In the genomic region with DNA sequence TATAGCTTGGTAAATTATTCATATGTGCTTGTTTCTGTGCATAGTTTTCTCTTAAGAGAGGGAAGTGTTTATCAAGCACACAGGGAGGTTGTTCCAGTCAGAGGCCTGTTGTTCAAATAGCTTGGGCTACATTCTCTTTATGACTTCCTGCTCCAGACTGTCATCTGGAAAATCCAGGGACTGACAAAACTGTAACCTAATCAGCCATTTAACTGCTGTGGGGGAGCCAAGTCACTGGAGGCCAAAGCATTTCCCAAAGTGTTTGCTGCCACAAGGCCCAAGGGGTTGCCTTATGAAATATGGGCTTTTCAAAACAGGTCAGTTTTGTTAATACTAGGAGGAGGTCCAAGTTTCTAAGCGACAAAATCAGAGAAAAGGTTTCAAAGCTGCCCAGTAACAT, we compare ENCODE assay signal across 22 mouse cellular contexts.
A peak's percentile ranks its signal among the peaks of the same experiment; 100 is the strongest.
DNase-seq lines count a peak whose midpoint lies in the region; ATAC-seq lines count a peak whose summit lies in the region.
"Had no signal": no experiment of that assay in that cellular context is flagged by ENCODE, and none has a peak within 500 bp of the region (broad histone marks: within the 10 kb centered on the region; RNA-seq: fewer than 3 reads in every experiment).

No protein-coding gene starts in this region.

- H3K27ac ChIP-seq in kidney, embryonic 14.5 days (ENCODE audit: low read depth, low read length): no peak overlapping the region
- H3K27ac ChIP-seq: embryonic facial prominence, embryonic 15.5 days; forebrain, embryonic 15.5 days; heart, embryonic 15.5 days; hindbrain, embryonic 15.5 days; intestine, embryonic 15.5 days; midbrain, embryonic 13.5 days; neural tube, embryonic 12.5 days had no signal

- H3K36me3 ChIP-seq in kidney, embryonic 14.5 days (ENCODE audit: control insufficient read depth, insufficient read depth, low read length): no peaks in the 10 kb centered on the region
- H3K36me3 ChIP-seq: embryonic facial prominence, embryonic 15.5 days; forebrain, embryonic 15.5 days; heart, embryonic 15.5 days; hindbrain, embryonic 15.5 days; intestine, embryonic 15.5 days; midbrain, embryonic 13.5 days; neural tube, embryonic 12.5 days had no signal

- H3K9me3 ChIP-seq in kidney, embryonic 14.5 days (ENCODE audit: control insufficient read depth, low read length): no peaks in the 10 kb centered on the region
- H3K9me3 ChIP-seq: embryonic facial prominence, embryonic 15.5 days; forebrain, embryonic 15.5 days; heart, embryonic 15.5 days; hindbrain, embryonic 15.5 days; intestine, embryonic 15.5 days; midbrain, embryonic 13.5 days; neural tube, embryonic 12.5 days had no signal

- H3K4me2 ChIP-seq in kidney, embryonic 14.5 days (replicated peaks; ENCODE audit: low read depth, low read length): no peak overlapping the region
- H3K4me2 ChIP-seq: embryonic facial prominence, embryonic 15.5 days; forebrain, embryonic 15.5 days; heart, embryonic 15.5 days; hindbrain, embryonic 15.5 days; intestine, embryonic 15.5 days; liver, embryonic 11.5 days; midbrain, embryonic 13.5 days; neural tube, embryonic 12.5 days had no signal

- DNase-seq in adrenal gland, postnatal 14 days: peak; percentile 8
- no peak for DNase-seq in adrenal gland, adult 8-10 months
- DNase-seq in adipocyte (ENCODE audit: low spot score): peak; percentile 69
- DNase-seq in kidney, postnatal 36 days: peak; percentile 1 to 11
- no peak for DNase-seq in heart, postnatal 4 days
- DNase-seq: cerebellum, adult 9-10 months; heart, postnatal 36 days; lung, adult 18-20 months; retina, postnatal 1 day; right cerebral cortex, postnatal 25 days; spleen, adult 18-20 months had no signal

- no peak overlapping the region for H3K9ac ChIP-seq in kidney, embryonic 14.5 days (ENCODE audit: low read depth, low read length)
- H3K9ac ChIP-seq: embryonic facial prominence, embryonic 15.5 days; forebrain, embryonic 15.5 days; heart, embryonic 15.5 days; hindbrain, embryonic 15.5 days; intestine, embryonic 15.5 days; midbrain, embryonic 13.5 days; neural tube, embryonic 12.5 days had no signal

- no peaks in the 10 kb centered on the region for H3K4me1 ChIP-seq in kidney, embryonic 14.5 days (ENCODE audit: control insufficient read depth, insufficient read depth, low read length)
- H3K4me1 ChIP-seq: embryonic facial prominence, embryonic 15.5 days; forebrain, embryonic 15.5 days; heart, embryonic 15.5 days; hindbrain, embryonic 15.5 days; intestine, embryonic 15.5 days; midbrain, embryonic 13.5 days; neural tube, embryonic 12.5 days had no signal

- 23% methylated on average over 1 of the region's 1 CpGs for WGBS in kidney, embryonic 14.5 days

- H3K4me3 ChIP-seq in kidney, embryonic 14.5 days (ENCODE audit: low read length): no peak overlapping the region
- H3K4me3 ChIP-seq: embryonic facial prominence, embryonic 15.5 days; forebrain, embryonic 15.5 days; heart, embryonic 15.5 days; hindbrain, embryonic 15.5 days; intestine, embryonic 15.5 days; midbrain, embryonic 13.5 days; neural tube, embryonic 12.5 days had no signal

- H3K27me3 ChIP-seq in kidney, embryonic 14.5 days (ENCODE audit: control insufficient read depth, insufficient read depth, low read length): no peaks in the 10 kb centered on the region
- H3K27me3 ChIP-seq: embryonic facial prominence, embryonic 15.5 days; forebrain, embryonic 15.5 days; heart, embryonic 15.5 days; hindbrain, embryonic 15.5 days; intestine, embryonic 15.5 days; midbrain, embryonic 13.5 days; neural tube, embryonic 12.5 days had no signal

- peak; percentile 66; the same call in 1 of the 2 replicates for ATAC-seq in kidney, embryonic 14.5 days (ENCODE audit: low FRiP score, low TSS enrichment)
- no peak for ATAC-seq in monocyte, adult 5-6 weeks (replicated peaks; ENCODE audit: insufficient number of reproducible peaks, low FRiP score, low TSS enrichment, poor library complexity, severe bottlenecking)
- ATAC-seq: CD4-positive, CD25-positive, alpha-beta regulatory T cell, adult 4 months; forebrain, embryonic 15.5 days; intestine, embryonic 15.5 days; midbrain, embryonic 13.5 days had no signal

Comparison
In these comparisons a context has a peak if more than half of its experiments do, and no peak if none do; other contexts are left out.
1. DNase-seq: peak in adrenal gland, postnatal 14 days (single experiment), adipocyte (single experiment) and kidney, postnatal 36 days (2 of 2); none in adrenal gland, adult 8-10 months (single experiment) and heart, postnatal 4 days (single experiment).